Mouse (Mus musculus) forebrain, embryonic 15.5 days (tissue): ENCODE measurements around the gene Gm20696. TPM values are rescaled to one million over a fixed set of nuclear protein-coding genes. Genes with fewer than 3 reads are reported as not detected.

ENCODE experiments used
- ATAC-seq: fragments of 200-750 bp; cut with Nextera tagmentation; replicated peaks from 2 replicates; pipeline ENCODE4 v1.8.0; 2017; ENCODE audit warnings: mild to moderate bottlenecking, moderate TSS enrichment, moderate library complexity
- H3K27ac ChIP-seq: fragments of 300-500 bp; sonication (generic); replicated peaks from 2 replicates; pipeline ENCODE4 v1.5.1; 2015; ENCODE audit warnings: mild to moderate bottlenecking, inconsistent platforms
- H3K27me3 ChIP-seq: fragments of 300-500 bp; sonication (generic); 2 replicates; pipeline ENCODE4 v1.6.1; 2015; ENCODE audit warnings: inconsistent platforms
- H3K36me3 ChIP-seq: fragments of 300-500 bp; sonication (generic); 2 replicates; pipeline ENCODE4 v1.6.1; 2015; ENCODE audit warnings: mild to moderate bottlenecking, inconsistent platforms
- H3K4me1 ChIP-seq: fragments of 300-500 bp; sonication (generic); 2 replicates; pipeline ENCODE4 v1.6.1; 2015; ENCODE audit warnings: inconsistent platforms
- H3K4me2 ChIP-seq: fragments of 300-500 bp; sonication (generic); replicated peaks from 2 replicates; pipeline ENCODE4 v1.6.1; 2015; ENCODE audit warnings: mild to moderate bottlenecking, inconsistent platforms
- H3K4me3 ChIP-seq: fragments of 300-500 bp; sonication (generic); 2 replicates; pipeline ENCODE4 v1.5.1; 2015; ENCODE audit warnings: mild to moderate bottlenecking, inconsistent platforms
- H3K9ac ChIP-seq: fragments of 300-500 bp; sonication (generic); replicated peaks from 2 replicates; pipeline ENCODE4 v1.6.1; 2015; ENCODE audit warnings: mild to moderate bottlenecking, inconsistent platforms
- H3K9me3 ChIP-seq: fragments of 300-500 bp; sonication (generic); 2 replicates; pipeline ENCODE4 v1.6.1; 2016; ENCODE audit warnings: inconsistent platforms
- WGBS: fragments of 180-500 bp; shearing (Covaris S2); methylation state at CpG from one replicate; pipeline ENCODE4 v1.1.7; 2015; ENCODE audit warnings: mixed read lengths; 5-methylcytosine and 5-hydroxymethylcytosine counted together
- polyA plus RNA-seq: library from polyadenylated mRNA; unstranded; fragments of >200 nt; fragmentation: Nextera tagmentation; extraction: Ambion mirVana; gene quantifications from 2 replicates; pipeline ENCODE4 v1.2.1, GENCODE M21; 2015

Gm20696 gene
- polyA plus RNA-seq, 1 experiment from 2014 or later = 5.8 TPM

DNA sequence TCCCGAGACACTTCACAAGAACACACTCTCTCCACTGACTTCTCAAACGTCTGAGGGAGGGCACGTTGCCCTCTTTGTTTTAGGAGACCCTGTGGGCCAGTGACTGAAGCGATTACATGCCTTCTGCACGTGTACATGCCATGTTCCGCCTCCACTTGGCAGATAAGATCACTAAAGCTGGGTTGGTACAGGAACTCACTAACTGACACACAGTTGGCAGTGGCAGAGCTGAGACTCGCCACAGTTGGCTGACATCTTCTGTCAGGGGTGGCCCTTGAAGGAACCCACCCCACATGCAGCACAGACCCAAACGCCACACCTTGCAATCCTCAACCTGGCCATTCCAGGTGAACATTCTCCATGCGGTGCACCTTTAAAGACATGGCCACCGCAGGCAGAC, 8.0 kb downstream of the Gm20696 start:
- no peak for ATAC-seq
- 74% methylated on average over 10 of the region's 10 CpGs for WGBS
- H3K9ac ChIP-seq = no peak overlapping the region
- H3K4me1 ChIP-seq = no peaks in the 10 kb centered on the region; the same call in 1 of the 2 replicates
- H3K27ac ChIP-seq = no peak overlapping the region
- no peaks in the 10 kb centered on the region for H3K9me3 ChIP-seq
- H3K4me2 ChIP-seq = no peak overlapping the region
- H3K36me3 ChIP-seq = no peaks in the 10 kb centered on the region
- no peaks in the 10 kb centered on the region for H3K27me3 ChIP-seq
- no peak overlapping the region for H3K4me3 ChIP-seq

DNA sequence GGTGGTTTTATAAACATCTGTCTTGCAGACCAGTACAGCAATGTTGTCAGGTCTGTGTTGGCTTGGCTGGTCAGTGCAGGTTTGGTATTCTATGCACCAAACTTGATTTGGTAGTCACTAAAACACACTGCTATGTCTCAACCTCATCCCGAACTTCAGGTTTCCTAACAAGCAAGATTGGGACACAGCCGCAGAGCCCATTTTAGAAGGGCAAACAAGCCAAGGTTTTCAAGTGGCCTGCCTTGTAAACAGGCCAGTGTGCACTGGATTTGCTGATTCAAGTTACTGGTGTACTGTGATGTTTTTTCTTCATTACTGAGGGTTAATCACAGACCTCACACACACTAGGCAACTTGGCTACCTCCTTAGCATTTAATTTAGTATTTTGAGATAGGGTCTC, 10.5 kb downstream of the Gm20696 start:
- Histone ChIP-seq H3K36me3 (no peaks in the 10 kb centered on the region), H3K4me2 (no peak overlapping the region), H3K9ac (no peak overlapping the region), H3K27ac (no peak overlapping the region), H3K27me3 (no peaks in the 10 kb centered on the region), H3K9me3 (no peaks in the 10 kb centered on the region), H3K4me1 (no peaks in the 10 kb centered on the region; the same call in 1 of the 2 replicates), H3K4me3 (no peak overlapping the region)
- ATAC-seq = no peak
- WGBS = 93% methylated on average over 2 of the region's 2 CpGs

DNA sequence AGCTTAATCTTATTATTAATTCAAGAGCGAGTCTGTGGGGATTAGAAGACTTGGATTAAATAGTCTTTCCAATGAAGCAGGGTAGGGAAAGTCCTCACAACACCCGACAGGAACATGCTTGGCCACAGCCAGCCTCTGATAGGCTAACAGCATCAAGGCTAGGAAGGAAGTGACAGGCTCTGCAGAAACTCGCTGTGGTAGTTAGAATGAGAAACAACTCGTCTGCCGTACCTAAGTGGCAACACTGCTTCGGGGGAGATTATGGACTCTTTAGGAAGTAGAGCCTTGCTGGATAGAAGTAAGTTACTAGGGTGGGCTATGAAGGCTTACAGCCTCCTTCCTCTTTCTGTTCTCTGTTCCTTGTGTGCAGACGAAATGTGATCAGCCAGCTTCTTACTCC, 11.1 kb downstream of the Gm20696 start:
- no peak for ATAC-seq
- H3K36me3 ChIP-seq = no peaks in the 10 kb centered on the region
- no peak overlapping the region for H3K27ac ChIP-seq
- H3K9me3 ChIP-seq = no peaks in the 10 kb centered on the region
- H3K4me1 ChIP-seq = no peaks in the 10 kb centered on the region; the same call in 1 of the 2 replicates
- 56% methylated on average over 7 of the region's 7 CpGs for WGBS
- no peak overlapping the region for H3K4me3 ChIP-seq
- H3K27me3 ChIP-seq = no peaks in the 10 kb centered on the region
- H3K9ac ChIP-seq = no peak overlapping the region
- no peak overlapping the region for H3K4me2 ChIP-seq

DNA sequence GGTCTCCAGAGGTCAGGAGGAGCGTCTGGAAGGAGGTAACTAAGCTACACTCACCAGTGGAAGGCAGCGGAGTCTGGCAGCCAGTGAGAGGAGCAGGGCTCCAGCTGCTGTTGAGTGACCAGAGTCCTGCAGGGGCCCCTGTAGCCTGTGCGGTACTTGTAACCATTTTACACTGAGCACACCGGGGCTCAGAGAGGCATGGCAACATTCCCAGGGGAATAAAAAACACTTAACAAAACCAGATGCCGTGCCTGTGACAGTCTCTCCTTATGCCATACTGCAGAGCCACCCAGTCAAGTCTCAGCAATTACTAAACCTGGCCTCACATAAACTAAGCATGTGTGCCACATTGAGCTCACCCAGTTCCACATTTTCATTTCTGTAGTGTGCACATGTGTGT, 12.3 kb downstream of the Gm20696 start:
- Histone ChIP-seq H3K27ac (no peak overlapping the region), H3K4me3 (no peak overlapping the region), H3K9me3 (no peaks in the 10 kb centered on the region), H3K4me1 (no peaks in the 10 kb centered on the region; the same call in 1 of the 2 replicates), H3K36me3 (no peaks in the 10 kb centered on the region), H3K4me2 (no peak overlapping the region), H3K27me3 (no peaks in the 10 kb centered on the region), H3K9ac (no peak overlapping the region)
- WGBS = 47% methylated on average over 5 of the region's 5 CpGs
- no peak for ATAC-seq

DNA sequence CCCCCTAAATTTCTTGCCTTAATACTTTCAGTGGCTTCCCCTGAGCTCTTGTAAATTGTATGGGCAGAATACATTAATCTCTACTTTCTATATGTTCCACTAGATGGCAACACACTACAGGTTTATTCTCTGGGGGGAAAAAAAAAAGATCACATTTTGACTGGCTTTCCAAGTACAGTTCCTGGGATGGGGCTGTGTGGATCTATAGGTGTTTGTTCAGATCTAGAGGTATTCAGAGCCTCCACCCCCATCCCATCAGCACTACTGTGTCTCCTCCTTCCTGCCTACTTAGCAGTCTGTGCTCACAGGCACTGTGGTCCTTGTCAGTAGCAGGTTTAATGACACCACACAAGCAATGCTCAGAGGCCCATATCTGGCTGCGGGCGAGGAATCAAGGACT, 14.3 kb downstream of the Gm20696 start:
- H3K4me2 ChIP-seq = no peak overlapping the region
- no peaks in the 10 kb centered on the region; the same call in 1 of the 2 replicates for H3K4me1 ChIP-seq
- 95% methylated on average over 2 of the region's 2 CpGs for WGBS
- no peak overlapping the region for H3K27ac ChIP-seq
- H3K4me3 ChIP-seq = no peak overlapping the region
- ATAC-seq = 0 out of 2 replicates have a peak, but pooled peaks have one; percentile 49
- H3K9me3 ChIP-seq = no peaks in the 10 kb centered on the region
- H3K27me3 ChIP-seq = no peaks in the 10 kb centered on the region
- H3K36me3 ChIP-seq = no peaks in the 10 kb centered on the region
- H3K9ac ChIP-seq = no peak overlapping the region

DNA sequence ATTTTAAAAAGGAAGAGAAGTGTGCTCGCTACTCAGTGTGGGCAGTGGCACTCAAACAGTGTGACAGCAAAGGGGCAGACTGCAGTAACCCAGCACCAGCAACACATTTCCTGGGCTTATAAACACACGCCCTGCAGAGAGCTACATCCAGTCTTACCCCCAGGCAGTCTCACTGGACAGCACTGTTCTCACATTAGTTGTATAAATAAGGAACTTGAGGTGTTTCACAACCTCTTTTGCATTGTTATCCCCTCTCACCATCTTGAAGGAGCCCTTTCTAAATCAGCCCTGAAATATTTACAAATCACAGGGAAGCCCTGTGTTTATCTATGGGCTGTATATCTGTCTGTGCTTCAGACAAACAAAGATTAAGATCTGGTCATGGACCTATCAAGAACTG, 17.3 kb downstream of the Gm20696 start:
- no peaks in the 10 kb centered on the region; the same call in 1 of the 2 replicates for H3K4me1 ChIP-seq
- H3K4me3 ChIP-seq = no peak overlapping the region
- H3K9ac ChIP-seq = no peak overlapping the region
- 69% methylated on average over 2 of the region's 2 CpGs for WGBS
- no peak overlapping the region for H3K27ac ChIP-seq
- H3K9me3 ChIP-seq = no peaks in the 10 kb centered on the region
- no peaks in the 10 kb centered on the region for H3K27me3 ChIP-seq
- no peak for ATAC-seq
- H3K36me3 ChIP-seq = no peaks in the 10 kb centered on the region
- no peak overlapping the region for H3K4me2 ChIP-seq

DNA sequence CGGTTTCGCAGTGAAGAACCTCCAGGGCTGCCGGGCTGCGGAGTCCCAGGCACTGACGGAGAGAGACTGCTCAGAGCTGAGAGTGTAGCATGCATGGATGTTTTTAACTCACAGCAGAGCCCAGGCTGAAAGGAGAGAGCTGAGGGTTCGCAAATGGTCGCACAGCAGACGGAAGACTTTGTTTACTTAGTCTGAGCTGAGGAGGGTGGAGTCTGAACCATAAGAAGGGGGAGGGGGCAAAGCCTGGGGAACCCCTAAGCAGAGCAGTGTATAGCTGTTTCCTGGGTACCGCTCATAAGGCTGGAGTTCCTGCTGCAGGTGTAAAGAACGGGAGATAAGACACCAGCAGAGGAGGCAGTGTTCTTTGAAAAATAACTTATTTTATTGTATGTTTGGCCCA, 20.3 kb downstream of the Gm20696 start:
- WGBS = 78% methylated on average over 10 of the region's 10 CpGs
- Histone ChIP-seq H3K27ac (no peak overlapping the region), H3K4me1 (no peaks in the 10 kb centered on the region), H3K9ac (no peak overlapping the region), H3K4me3 (no peak overlapping the region), H3K4me2 (no peak overlapping the region), H3K36me3 (no peaks in the 10 kb centered on the region), H3K27me3 (no peaks in the 10 kb centered on the region), H3K9me3 (no peaks in the 10 kb centered on the region)
- ATAC-seq = no peak

DNA sequence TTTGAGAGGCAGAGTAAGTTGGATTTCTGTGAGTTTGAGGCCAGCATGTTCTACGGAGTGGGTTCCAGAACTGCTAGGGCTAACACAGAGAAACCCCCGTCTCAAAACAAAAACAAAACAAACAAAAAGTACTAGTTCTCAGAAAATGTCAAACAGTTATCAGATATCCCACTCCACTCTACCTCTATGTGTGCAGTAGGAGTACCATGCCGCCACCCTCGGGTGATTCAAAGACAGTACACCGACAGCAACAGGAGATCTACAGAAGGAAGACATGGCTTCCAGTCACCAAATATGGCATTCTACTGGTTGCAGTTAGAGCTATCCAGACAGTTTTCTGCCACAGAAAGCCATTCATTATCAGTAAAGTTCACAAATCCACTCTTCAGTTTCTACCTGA, 21.7 kb downstream of the Gm20696 start:
- ATAC-seq = no peak
- no peak overlapping the region for H3K4me3 ChIP-seq
- H3K9ac ChIP-seq = no peak overlapping the region
- H3K27ac ChIP-seq = no peak overlapping the region
- no peaks in the 10 kb centered on the region for H3K4me1 ChIP-seq
- H3K36me3 ChIP-seq = no peaks in the 10 kb centered on the region
- H3K9me3 ChIP-seq = no peaks in the 10 kb centered on the region
- WGBS = 89% methylated on average over 5 of the region's 5 CpGs
- H3K4me2 ChIP-seq = no peak overlapping the region
- no peaks in the 10 kb centered on the region for H3K27me3 ChIP-seq

DNA sequence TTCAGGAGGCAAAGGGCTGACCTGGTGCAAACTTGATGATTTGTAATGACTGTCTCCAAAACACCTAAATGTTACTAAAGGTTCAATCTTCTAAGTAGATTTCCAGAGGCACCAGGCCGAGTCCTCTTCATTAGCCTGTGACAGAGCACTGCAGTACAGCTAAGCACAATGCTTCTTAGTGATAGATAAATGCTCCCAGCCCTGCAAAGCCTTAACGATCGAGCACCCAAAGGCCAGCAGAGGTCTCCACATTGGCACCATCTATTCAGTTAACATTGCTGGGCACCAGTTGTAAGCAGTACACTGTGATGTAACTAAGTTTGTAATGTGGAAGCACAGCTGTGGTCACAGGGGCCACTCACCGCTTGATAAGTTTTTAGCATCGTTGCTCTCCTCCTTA, 22.2 kb downstream of the Gm20696 start:
- H3K4me3 ChIP-seq = no peak overlapping the region
- no peak overlapping the region for H3K9ac ChIP-seq
- no peaks in the 10 kb centered on the region for H3K4me1 ChIP-seq
- no peaks in the 10 kb centered on the region for H3K9me3 ChIP-seq
- H3K27ac ChIP-seq = no peak overlapping the region
- H3K4me2 ChIP-seq = no peak overlapping the region
- H3K27me3 ChIP-seq = no peaks in the 10 kb centered on the region
- ATAC-seq = no peak
- WGBS = 69% methylated on average over 5 of the region's 5 CpGs
- H3K36me3 ChIP-seq = peaks cover 4% of the 10 kb centered on the region; the same call in 1 of the 2 replicates

DNA sequence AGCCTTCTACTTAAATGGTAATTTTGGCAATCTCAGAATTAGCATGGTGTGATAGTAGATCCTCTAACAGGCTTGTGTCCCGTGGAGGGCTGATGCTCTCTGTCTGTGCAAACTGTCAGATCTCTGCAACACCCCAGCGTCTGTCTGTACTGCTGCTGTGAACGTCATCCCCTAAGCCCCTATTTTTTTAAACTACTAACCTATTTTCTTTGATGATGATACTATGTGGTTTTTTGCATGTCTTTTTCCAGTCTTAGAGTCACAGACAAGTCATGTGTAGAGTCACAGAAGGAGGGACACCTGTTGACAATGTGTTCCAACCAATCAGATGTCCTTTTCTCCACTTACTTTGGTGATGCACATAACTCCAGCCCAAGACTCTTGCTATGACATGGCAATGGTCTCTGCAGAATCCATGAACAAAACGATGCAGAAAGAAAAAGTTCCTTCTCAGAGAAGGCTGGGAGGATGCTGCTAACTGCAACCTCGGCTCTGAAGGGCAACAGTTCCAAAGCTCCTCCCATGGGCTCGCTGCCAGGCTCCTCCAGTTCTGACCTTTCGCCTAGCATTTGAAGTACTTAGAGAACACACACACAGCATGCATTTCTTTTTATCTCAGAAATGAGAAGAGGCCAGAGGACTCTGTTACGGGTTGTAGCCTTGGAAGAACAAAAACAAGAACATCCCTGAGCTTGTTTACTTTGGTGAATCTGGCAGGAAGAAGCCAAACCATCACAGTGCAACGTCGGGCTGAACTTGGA, 23.0 kb downstream of the Gm20696 start:
- peaks cover 9% of the 10 kb centered on the region; the same call in 1 of the 2 replicates for H3K36me3 ChIP-seq
- WGBS = 55% methylated on average over 10 of the region's 10 CpGs
- H3K27ac ChIP-seq = no peak overlapping the region
- no peaks in the 10 kb centered on the region for H3K27me3 ChIP-seq
- no peak overlapping the region for H3K9ac ChIP-seq
- no peaks in the 10 kb centered on the region for H3K9me3 ChIP-seq
- no peak for ATAC-seq
- H3K4me1 ChIP-seq = no peaks in the 10 kb centered on the region
- H3K4me3 ChIP-seq = no peak overlapping the region
- H3K4me2 ChIP-seq = no peak overlapping the region

DNA sequence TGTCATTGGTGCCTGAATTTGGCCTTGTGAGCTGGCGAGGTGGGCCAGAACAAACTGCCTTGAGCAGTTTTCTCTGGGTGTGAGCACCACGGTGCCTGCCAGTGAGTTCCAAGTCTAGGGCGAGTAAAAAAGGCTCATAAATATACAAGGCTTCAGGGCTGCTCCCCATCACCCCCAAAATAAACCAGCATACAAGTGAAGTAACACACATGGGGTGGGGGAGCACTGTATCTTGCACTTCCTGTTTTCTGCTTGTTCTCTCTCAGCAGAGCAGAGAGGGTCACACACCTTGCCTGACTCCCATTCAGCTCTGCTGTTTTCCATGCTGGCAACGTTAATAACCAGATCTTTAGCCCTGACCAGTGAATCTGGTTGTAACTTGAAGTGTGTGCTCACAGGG, 29.1 kb downstream of the Gm20696 start:
- Histone ChIP-seq H3K4me3 (no peak overlapping the region), H3K9ac (no peak overlapping the region), H3K36me3 (peaks cover 9% of the 10 kb centered on the region; the same call in 1 of the 2 replicates), H3K4me1 (peaks cover 3% of the 10 kb centered on the region; the same call in 1 of the 2 replicates), H3K9me3 (no peaks in the 10 kb centered on the region), H3K27me3 (no peaks in the 10 kb centered on the region), H3K4me2 (no peak overlapping the region), H3K27ac (no peak overlapping the region)
- WGBS = 76% methylated on average over 4 of the region's 4 CpGs
- no peak for ATAC-seq

DNA sequence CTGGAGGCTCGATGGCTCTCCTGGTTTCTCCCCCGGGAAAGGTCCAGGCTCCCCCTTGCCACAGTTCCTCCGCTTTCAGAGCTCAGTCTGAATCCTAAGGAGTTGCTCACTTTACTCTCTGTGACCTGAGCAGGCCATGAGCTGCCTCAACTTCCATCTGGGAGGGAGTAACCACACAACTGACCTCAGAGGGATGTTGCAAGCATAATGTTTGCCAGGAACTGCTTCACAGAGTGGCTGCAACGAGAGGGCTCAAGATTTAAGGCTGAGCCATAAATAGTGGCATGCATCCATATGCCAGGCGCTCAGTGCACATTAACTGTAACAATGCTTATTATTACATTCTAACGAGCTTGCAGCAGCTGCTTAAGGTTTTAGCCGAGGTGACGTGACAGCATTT, 29.8 kb downstream of the Gm20696 start:
- Histone ChIP-seq H3K27ac (no peak overlapping the region), H3K4me2 (no peak overlapping the region), H3K4me3 (no peak overlapping the region), H3K4me1 (peaks cover 3% of the 10 kb centered on the region; the same call in 1 of the 2 replicates), H3K9ac (no peak overlapping the region), H3K9me3 (no peaks in the 10 kb centered on the region), H3K27me3 (no peaks in the 10 kb centered on the region), H3K36me3 (peaks cover 9% of the 10 kb centered on the region; the same call in 1 of the 2 replicates)
- no peak for ATAC-seq
- WGBS = 42% methylated on average over 8 of the region's 8 CpGs

DNA sequence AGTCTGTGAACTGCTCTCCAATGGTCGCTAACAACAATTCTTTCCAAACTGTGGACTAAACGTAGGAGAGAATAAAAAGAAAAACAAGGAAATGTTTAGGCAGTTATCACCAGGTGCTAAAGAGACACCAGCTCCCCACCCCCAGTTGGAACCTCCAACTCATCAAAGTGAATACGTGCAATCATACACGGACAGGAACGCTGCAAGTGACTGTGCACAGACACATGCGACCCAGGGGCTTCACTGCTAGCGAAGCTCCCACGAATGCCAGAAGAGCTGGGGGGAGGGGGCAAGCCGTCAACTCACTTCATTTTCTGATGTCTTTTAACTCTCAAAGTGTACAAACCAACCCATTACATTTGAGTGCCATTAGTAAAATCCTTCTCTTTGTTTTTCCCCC, 30.5 kb downstream of the Gm20696 start:
- no peak for ATAC-seq
- Histone ChIP-seq H3K36me3 (peaks cover 9% of the 10 kb centered on the region; the same call in 1 of the 2 replicates), H3K4me2 (no peak overlapping the region), H3K27ac (no peak overlapping the region), H3K9me3 (no peaks in the 10 kb centered on the region), H3K4me3 (no peak overlapping the region), H3K27me3 (no peaks in the 10 kb centered on the region), H3K4me1 (peaks cover 3% of the 10 kb centered on the region; the same call in 1 of the 2 replicates), H3K9ac (no peak overlapping the region)
- 62% methylated on average over 9 of the region's 9 CpGs for WGBS
